Mouse (Mus musculus): Measurements from ENCODE around the gene Olfr1393.
"Not testable (repeated sequence)": the region's sequence is repeated elsewhere in the genome, so short reads cannot be mapped to it uniquely, and the experiment has no call there.

The Olfr1393 gene

GRCm38 (mm10) chr11:49308547-49308946 is 30.4 kb downstream of the Olfr1393 start:
- DNase-seq (ENCODE audit: low spot score), result not testable (repeated sequence)

GRCm38 (mm10) chr11:49322442-49322841 is 44.3 kb downstream of the Olfr1393 start, which contains the start of gene Olfr1391:
Gene Olfr1391 (plus strand): TSS chr11:49322742.
- no peak for DNase-seq (ENCODE audit: low spot score)

- no peak for DNase-seq (ENCODE audit: low spot score)
Observed at GRCm38 (mm10) chr11:49326726-49327125, 48.6 kb downstream of the Olfr1393 start.

DNA sequence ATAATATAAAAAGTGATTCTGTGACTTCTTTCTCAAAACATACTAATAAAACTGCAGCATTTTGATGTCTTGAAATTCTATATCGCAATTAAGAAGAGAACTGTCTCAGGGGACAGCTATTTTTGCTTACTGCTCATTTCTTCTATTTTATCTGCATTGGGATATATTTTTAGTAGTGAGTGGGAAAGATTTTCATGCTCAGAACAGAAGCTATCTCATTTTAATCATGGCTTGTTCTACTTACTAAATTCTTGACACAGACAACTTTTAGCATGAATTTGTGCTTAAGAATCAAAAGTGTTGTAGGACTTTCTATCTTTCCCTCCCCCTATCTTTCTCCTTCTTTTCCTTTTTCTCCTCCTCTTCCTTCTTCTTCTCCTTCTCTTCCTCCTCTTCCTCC is 51.6 kb downstream of the Olfr1393 start:
- no peak for DNase-seq (ENCODE audit: low spot score)

All from ovary, postnatal 14 days (tissue).